Mouse (Mus musculus): ENCODE measurements at regions not wholly inside any gene's neighbourhood (a gene's known extent, or its start where the extent isn't known, plus 50 kb on each side); places are given as distances from the start of the nearest gene placed in this dataset.

GRCm38 (mm10) chr10:83995026-83995600 lies 272.4 kb downstream of the 1500009L16Rik start:
- no peaks in the 10 kb centered on the region for H3K36me3 ChIP-seq (ENCODE audit: control insufficient read depth, insufficient read depth, low read length)
- no peaks in the 10 kb centered on the region for H3K4me1 ChIP-seq (ENCODE audit: control insufficient read depth, insufficient read depth, low read length)
- no peaks in the 10 kb centered on the region for H3K9me3 ChIP-seq (replicated peaks; ENCODE audit: control insufficient read depth, low read length)
- H3K27me3 ChIP-seq (replicated peaks; ENCODE audit: control insufficient read depth, insufficient read depth, low read length), result no peaks in the 10 kb centered on the region
- H3K9ac ChIP-seq (ENCODE audit: low read length), result no peak overlapping the region
- H3K4me3 ChIP-seq (ENCODE audit: low read depth, low read length), result no peak overlapping the region
- WGBS, result 62% methylated on average over 6 of the region's 6 CpGs
- ATAC-seq (no peak), DNase-seq (ENCODE audit: low spot score) (no peak)
- H3K27ac ChIP-seq (ENCODE audit: low read depth, low read length), result no peak overlapping the region
- H3K4me2 ChIP-seq (ENCODE audit: low read length), result no peak overlapping the region

- H3K27me3 ChIP-seq (replicated peaks; ENCODE audit: control insufficient read depth, insufficient read depth, low read length), result no peaks in the 10 kb centered on the region
- WGBS, result 89% methylated on average over 4 of the region's 4 CpGs
- no peak overlapping the region for H3K4me3 ChIP-seq (ENCODE audit: low read depth, low read length)
- DNase-seq (ENCODE audit: low spot score) (no peak), ATAC-seq (no peak)
- no peaks in the 10 kb centered on the region for H3K4me1 ChIP-seq (ENCODE audit: control insufficient read depth, insufficient read depth, low read length)
- H3K9ac ChIP-seq (ENCODE audit: low read length), result no peak overlapping the region
- H3K27ac ChIP-seq (ENCODE audit: low read depth, low read length), result no peak overlapping the region
- H3K36me3 ChIP-seq (ENCODE audit: control insufficient read depth, insufficient read depth, low read length), result no peaks in the 10 kb centered on the region
- no peak overlapping the region for H3K4me2 ChIP-seq (ENCODE audit: low read length)
- no peaks in the 10 kb centered on the region for H3K9me3 ChIP-seq (replicated peaks; ENCODE audit: control insufficient read depth, low read length)
These were observed 273.2 kb downstream of the 1500009L16Rik start for GRCm38 (mm10) chr10:83995913-83996312.

GRCm38 (mm10) chr10:83996489-83996888 lies 273.8 kb downstream of the 1500009L16Rik start:
- WGBS, result 92% methylated on average over 2 of the region's 2 CpGs
- H3K4me2 ChIP-seq (ENCODE audit: low read length), result no peak overlapping the region
- DNase-seq (ENCODE audit: low spot score) (no peak), ATAC-seq (no peak)
- no peak overlapping the region for H3K9ac ChIP-seq (ENCODE audit: low read length)
- no peaks in the 10 kb centered on the region for H3K36me3 ChIP-seq (ENCODE audit: control insufficient read depth, insufficient read depth, low read length)
- H3K9me3 ChIP-seq (replicated peaks; ENCODE audit: control insufficient read depth, low read length), result no peaks in the 10 kb centered on the region
- H3K27me3 ChIP-seq (replicated peaks; ENCODE audit: control insufficient read depth, insufficient read depth, low read length), result no peaks in the 10 kb centered on the region
- H3K4me1 ChIP-seq (ENCODE audit: control insufficient read depth, insufficient read depth, low read length), result no peaks in the 10 kb centered on the region
- H3K4me3 ChIP-seq (ENCODE audit: low read depth, low read length), result no peak overlapping the region
- H3K27ac ChIP-seq (ENCODE audit: low read depth, low read length), result no peak overlapping the region

GRCm38 (mm10) chr10:84000436-84001208 lies 278.0 kb downstream of the 1500009L16Rik start:
- Histone ChIP-seq H3K4me2 (ENCODE audit: low read length) (no peak overlapping the region), H3K27ac (ENCODE audit: low read depth, low read length) (no peak overlapping the region), H3K9ac (ENCODE audit: low read length) (no peak overlapping the region), H3K27me3 (replicated peaks; ENCODE audit: control insufficient read depth, insufficient read depth, low read length) (no peaks in the 10 kb centered on the region), H3K4me1 (ENCODE audit: control insufficient read depth, insufficient read depth, low read length) (no peaks in the 10 kb centered on the region), H3K9me3 (replicated peaks; ENCODE audit: control insufficient read depth, low read length) (no peaks in the 10 kb centered on the region), H3K36me3 (ENCODE audit: control insufficient read depth, insufficient read depth, low read length) (no peaks in the 10 kb centered on the region), H3K4me3 (ENCODE audit: low read depth, low read length) (no peak overlapping the region)
- ATAC-seq (no peak), DNase-seq (ENCODE audit: low spot score) (no peak)
- 75% methylated on average over 7 of the region's 7 CpGs for whole genome bisulfite sequencing

- Histone ChIP-seq H3K9me3 (replicated peaks; ENCODE audit: control insufficient read depth, low read length) (no peaks in the 10 kb centered on the region), H3K27ac (ENCODE audit: low read depth, low read length) (no peak overlapping the region), H3K4me1 (ENCODE audit: control insufficient read depth, insufficient read depth, low read length) (no peaks in the 10 kb centered on the region), H3K4me2 (ENCODE audit: low read length) (no peak overlapping the region), H3K9ac (ENCODE audit: low read length) (no peak overlapping the region), H3K36me3 (ENCODE audit: control insufficient read depth, insufficient read depth, low read length) (no peaks in the 10 kb centered on the region), H3K4me3 (ENCODE audit: low read depth, low read length) (no peak overlapping the region), H3K27me3 (replicated peaks; ENCODE audit: control insufficient read depth, insufficient read depth, low read length) (no peaks in the 10 kb centered on the region)
- 69% methylated on average over 2 of the region's 2 CpGs for WGBS
- no peak for DNase-seq (ENCODE audit: low spot score)
- no peak for ATAC-seq
These were observed 280.1 kb downstream of the 1500009L16Rik start for GRCm38 (mm10) chr10:84002744-84003143.

- 72% methylated on average over 8 of the region's 8 CpGs for WGBS
- Histone ChIP-seq H3K9ac (ENCODE audit: low read length) (no peak overlapping the region), H3K27me3 (replicated peaks; ENCODE audit: control insufficient read depth, insufficient read depth, low read length) (no peaks in the 10 kb centered on the region), H3K4me1 (ENCODE audit: control insufficient read depth, insufficient read depth, low read length) (no peaks in the 10 kb centered on the region), H3K4me2 (ENCODE audit: low read length) (no peak overlapping the region), H3K36me3 (ENCODE audit: control insufficient read depth, insufficient read depth, low read length) (no peaks in the 10 kb centered on the region), H3K4me3 (ENCODE audit: low read depth, low read length) (no peak overlapping the region), H3K27ac (ENCODE audit: low read depth, low read length) (no peak overlapping the region), H3K9me3 (replicated peaks; ENCODE audit: control insufficient read depth, low read length) (no peaks in the 10 kb centered on the region)
- DNase-seq (ENCODE audit: low spot score), result no peak
- no peak for ATAC-seq
These were observed 281.0 kb downstream of the 1500009L16Rik start for GRCm38 (mm10) chr10:84003601-84004149.

DNA sequence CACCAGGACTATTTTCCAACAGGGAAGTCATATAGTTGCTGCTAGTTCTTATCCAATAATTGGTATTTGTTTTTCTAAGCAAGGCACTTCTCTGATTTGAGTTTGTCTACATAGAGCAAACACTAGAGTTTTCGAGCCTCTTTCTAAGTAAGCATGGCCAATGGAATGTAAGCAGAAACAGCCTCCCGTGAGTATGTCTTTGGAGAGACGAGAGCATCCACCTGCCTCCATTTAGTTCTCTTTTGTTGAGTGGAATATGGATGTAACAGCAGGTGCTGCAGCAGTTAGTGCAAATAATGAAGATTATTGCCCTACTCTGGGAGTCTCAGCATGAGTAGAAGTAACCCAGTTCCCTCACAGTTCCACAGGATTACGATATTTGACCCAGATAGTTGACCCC lies 286.3 kb downstream of the 1500009L16Rik start:
- Histone ChIP-seq H3K4me1 (ENCODE audit: control insufficient read depth, insufficient read depth, low read length) (no peaks in the 10 kb centered on the region), H3K4me2 (ENCODE audit: low read length) (no peak overlapping the region), H3K27ac (ENCODE audit: low read depth, low read length) (no peak overlapping the region), H3K27me3 (replicated peaks; ENCODE audit: control insufficient read depth, insufficient read depth, low read length) (no peaks in the 10 kb centered on the region), H3K9me3 (replicated peaks; ENCODE audit: control insufficient read depth, low read length) (no peaks in the 10 kb centered on the region), H3K36me3 (ENCODE audit: control insufficient read depth, insufficient read depth, low read length) (no peaks in the 10 kb centered on the region), H3K9ac (ENCODE audit: low read length) (no peak overlapping the region), H3K4me3 (ENCODE audit: low read depth, low read length) (no peak overlapping the region)
- 83% methylated on average over 4 of the region's 4 CpGs for WGBS
- ATAC-seq (no peak), DNase-seq (ENCODE audit: low spot score) (no peak)

GRCm38 (mm10) chr10:84019381-84019780 lies 296.7 kb downstream of the 1500009L16Rik start:
- no peak overlapping the region for H3K9ac ChIP-seq (ENCODE audit: low read length)
- H3K4me3 ChIP-seq (ENCODE audit: low read depth, low read length), result no peak overlapping the region
- no peaks in the 10 kb centered on the region for H3K27me3 ChIP-seq (replicated peaks; ENCODE audit: control insufficient read depth, insufficient read depth, low read length)
- DNase-seq (ENCODE audit: low spot score) (peak; percentile 81), ATAC-seq (peak; percentile 44)
- no peaks in the 10 kb centered on the region for H3K4me1 ChIP-seq (ENCODE audit: control insufficient read depth, insufficient read depth, low read length)
- no peak overlapping the region for H3K4me2 ChIP-seq (ENCODE audit: low read length)
- H3K9me3 ChIP-seq (replicated peaks; ENCODE audit: control insufficient read depth, low read length), result no peaks in the 10 kb centered on the region
- 13% methylated on average over 9 of the region's 9 CpGs for WGBS
- H3K36me3 ChIP-seq (ENCODE audit: control insufficient read depth, insufficient read depth, low read length), result no peaks in the 10 kb centered on the region
- H3K27ac ChIP-seq (ENCODE audit: low read depth, low read length), result no peak overlapping the region

DNA sequence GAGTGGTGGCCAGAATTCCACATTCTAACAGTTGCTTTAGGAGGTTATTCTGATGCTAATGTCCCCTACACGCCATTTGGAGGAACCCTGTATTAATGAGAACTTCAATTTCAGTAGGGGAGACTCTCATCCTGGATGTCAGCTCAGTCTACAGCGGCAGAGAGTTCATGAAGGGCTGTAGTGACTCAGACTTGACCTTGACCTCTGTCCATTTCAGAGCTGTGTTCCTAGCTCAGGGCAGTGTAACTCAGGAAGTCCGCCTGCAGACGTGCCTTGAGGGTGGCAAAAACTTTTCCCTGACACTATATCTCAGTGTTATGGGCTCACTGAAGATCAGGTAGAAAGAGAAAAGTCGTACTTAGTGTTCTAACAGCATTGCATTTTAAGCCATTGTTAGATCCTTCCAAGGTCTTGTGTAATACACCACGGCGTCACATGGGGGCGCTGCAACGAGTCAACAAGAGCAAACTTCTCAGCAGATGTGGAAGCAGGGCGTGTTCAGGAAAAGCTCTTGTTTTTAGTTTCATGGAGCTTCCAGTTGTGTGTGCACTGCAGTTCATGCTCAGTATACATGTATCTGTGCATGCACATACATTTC lies 297.5 kb downstream of the 1500009L16Rik start:
- H3K4me1 ChIP-seq (ENCODE audit: control insufficient read depth, insufficient read depth, low read length), result no peaks in the 10 kb centered on the region
- H3K4me3 ChIP-seq (ENCODE audit: low read depth, low read length), result no peak overlapping the region
- 49% methylated on average over 10 of the region's 10 CpGs for WGBS
- H3K27me3 ChIP-seq (replicated peaks; ENCODE audit: control insufficient read depth, insufficient read depth, low read length), result no peaks in the 10 kb centered on the region
- DNase-seq (ENCODE audit: low spot score) (peak; percentile 30), ATAC-seq (no peak)
- no peak overlapping the region for H3K4me2 ChIP-seq (ENCODE audit: low read length)
- no peak overlapping the region for H3K27ac ChIP-seq (ENCODE audit: low read depth, low read length)
- H3K36me3 ChIP-seq (ENCODE audit: control insufficient read depth, insufficient read depth, low read length), result no peaks in the 10 kb centered on the region
- H3K9ac ChIP-seq (ENCODE audit: low read length), result no peak overlapping the region
- H3K9me3 ChIP-seq (replicated peaks; ENCODE audit: control insufficient read depth, low read length), result no peaks in the 10 kb centered on the region

Data from forebrain, embryonic 14.5 days (tissue).